Mouse (Mus musculus) lung, postnatal 14 days (tissue): ENCODE results near the gene Pcdh19.
"Not testable (repeated sequence)": the region's sequence is repeated elsewhere in the genome, so short reads cannot be mapped to it uniquely, and the experiment has no call there.

ENCODE experiments used
- DNase-seq: peaks from one replicate; pipeline ENCODE4 v3.0.0; 2021

The Pcdh19 gene

DNA sequence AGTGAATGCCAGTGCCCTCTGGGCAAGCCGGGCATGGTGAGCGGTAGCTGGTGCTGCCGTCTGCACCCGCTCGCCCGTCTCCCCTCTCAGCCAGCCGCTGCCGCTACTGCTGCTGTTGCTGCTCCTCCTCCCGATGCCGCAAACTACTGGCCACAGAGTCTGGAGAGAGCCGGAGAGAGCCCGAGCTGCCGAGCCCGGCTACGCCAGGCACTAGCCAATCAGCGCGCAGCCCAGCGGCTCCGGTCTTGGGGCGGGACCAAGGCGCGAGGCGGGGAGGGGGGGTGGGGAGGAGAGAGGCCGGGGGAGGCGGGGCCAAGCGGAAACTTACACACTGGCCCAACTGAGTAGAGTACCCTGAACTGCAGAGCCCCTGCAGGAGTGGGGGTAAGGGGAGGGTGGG is at the start of gene Pcdh19:
Pcdh19 (minus strand) TSS at position 148 of the 400 bp plus-strand sequence.
- DNase-seq: peak; percentile 73

DNA sequence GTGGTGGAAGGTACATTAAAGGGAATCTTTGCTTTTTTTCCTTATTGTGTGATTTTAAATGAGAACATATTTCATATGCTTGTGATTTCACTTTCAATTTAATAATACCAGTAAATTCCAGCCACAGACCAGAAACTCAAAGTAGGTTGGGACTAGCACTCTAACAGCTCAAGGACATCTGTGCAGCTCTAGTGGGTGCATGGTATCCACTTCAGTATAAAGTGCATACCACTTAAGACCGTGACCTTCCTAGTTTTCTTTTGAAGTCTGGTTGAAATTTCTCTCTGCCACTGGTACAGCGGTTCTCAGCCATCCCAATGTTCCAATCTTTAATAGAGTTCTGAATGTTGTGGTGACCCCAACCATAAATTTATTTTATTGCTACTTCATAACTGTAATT is 47.1 kb upstream of the Pcdh19 start:
- DNase-seq: no peak

DNA sequence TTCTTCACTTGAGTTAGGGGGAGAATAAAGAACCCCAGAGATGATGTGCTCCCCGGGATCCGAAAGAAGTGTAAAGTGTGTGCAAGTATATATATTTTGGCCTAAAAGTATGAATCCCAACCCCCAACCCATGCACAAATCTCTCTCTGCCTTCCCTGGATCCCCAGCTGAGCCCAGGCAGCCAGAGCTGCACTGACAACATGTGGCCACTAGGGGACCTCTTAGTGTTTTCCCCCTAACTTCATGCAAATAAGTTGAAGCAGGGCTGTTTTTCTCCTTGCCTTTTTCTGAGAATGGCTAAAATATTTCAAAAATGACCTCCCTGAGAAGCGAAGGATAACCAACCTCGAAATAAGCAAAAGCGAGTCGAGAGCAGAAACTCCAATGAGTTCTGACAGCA is 46.2 kb upstream of the Pcdh19 start:
- DNase-seq: peak; percentile 44

DNA sequence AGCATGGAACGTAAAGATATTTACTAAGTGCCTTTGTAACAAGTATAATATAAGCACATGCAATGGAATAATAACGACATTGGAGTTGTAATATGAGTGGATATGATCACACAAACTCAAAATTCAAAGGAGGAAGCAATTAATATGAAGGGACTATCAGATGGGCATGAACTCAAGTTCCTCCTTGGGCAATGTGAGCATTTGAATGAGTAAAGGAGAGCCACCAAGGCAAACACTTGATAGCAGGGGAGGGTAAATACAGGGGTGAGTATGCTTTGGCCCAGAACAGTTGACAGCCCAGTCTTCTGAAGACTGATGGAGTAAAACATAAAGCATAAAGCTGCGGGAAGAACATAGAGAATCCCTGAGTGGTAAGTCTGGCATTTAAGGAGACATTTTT is 32.7 kb upstream of the Pcdh19 start:
- no peak for DNase-seq

DNA sequence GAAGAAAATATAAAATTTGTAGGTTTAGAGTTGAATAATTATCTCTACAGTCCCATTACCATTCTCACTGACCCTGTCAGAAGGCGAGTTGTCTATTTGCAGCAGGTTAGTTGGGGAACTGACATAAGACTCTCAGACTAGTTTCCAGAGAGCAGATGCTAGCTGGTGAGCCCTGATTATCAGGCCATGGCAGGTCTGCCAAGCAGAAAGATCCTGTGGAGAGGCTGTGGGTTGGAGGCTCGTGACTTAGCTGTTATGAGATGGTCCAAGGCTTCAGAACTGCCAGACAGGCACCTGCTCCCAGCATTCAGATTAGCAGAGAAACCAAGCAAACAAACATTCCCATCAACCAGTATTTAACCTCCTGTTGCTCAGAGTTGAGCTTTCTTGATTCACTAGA is 21.8 kb upstream of the Pcdh19 start:
- DNase-seq: no peak

DNA sequence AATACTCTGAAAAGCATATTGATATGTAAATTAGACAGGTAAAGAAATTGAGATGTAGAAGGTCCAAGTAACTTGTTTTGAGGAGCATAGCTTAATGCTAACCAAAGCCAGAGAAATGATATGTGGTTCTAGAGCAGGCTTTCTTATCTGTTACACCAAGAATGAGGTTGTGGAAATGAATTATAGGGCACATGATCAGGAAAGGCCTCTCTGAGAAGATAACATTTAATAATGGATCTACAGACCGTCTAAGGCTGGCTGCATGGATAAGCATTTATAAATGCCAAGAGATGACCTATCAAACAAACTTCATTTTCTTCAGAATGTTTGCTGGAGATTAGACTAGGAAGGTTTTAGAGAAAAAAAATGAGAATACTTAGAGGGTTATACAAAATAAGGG is 14.1 kb upstream of the Pcdh19 start:
- DNase-seq: no peak

DNA sequence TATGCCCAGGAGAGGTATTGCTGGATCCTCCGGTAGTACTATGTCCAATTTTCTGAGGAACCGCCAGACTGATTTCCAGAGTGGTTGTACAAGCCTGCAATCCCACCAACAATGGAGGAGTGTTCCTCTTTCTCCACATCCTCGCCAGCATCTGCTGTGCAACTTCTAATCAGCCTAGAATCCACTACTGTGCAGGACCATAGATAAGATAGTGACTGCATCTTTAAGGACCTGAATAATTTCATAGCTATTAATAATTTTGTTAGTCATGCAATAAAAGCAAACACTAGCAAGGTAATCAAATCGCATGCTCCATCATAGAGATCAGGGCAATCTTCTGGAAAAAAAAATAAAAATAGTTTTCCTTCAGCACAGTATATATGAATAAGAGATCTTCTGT is 9.1 kb upstream of the Pcdh19 start:
- DNase-seq: not testable (repeated sequence)

DNA sequence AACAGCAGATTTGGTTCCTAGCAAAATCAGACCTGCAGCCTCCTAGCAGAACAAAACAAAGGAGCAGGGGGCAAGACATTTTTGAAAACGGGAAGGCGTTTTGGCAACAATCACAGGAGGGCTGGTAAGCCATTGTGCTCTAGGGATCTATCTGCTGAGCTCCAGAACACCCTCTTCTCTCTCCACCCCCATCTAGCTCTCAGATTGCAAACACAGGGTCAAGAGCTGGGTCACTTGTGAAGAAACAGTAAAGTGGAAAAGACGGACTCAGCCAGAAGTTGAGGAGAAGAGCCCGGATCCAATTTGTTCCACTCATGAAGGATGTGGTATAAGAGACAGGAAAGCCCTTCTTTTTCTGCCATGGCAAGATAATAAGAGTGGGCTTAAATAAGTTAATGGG is 7.7 kb upstream of the Pcdh19 start:
- DNase-seq: no peak

DNA sequence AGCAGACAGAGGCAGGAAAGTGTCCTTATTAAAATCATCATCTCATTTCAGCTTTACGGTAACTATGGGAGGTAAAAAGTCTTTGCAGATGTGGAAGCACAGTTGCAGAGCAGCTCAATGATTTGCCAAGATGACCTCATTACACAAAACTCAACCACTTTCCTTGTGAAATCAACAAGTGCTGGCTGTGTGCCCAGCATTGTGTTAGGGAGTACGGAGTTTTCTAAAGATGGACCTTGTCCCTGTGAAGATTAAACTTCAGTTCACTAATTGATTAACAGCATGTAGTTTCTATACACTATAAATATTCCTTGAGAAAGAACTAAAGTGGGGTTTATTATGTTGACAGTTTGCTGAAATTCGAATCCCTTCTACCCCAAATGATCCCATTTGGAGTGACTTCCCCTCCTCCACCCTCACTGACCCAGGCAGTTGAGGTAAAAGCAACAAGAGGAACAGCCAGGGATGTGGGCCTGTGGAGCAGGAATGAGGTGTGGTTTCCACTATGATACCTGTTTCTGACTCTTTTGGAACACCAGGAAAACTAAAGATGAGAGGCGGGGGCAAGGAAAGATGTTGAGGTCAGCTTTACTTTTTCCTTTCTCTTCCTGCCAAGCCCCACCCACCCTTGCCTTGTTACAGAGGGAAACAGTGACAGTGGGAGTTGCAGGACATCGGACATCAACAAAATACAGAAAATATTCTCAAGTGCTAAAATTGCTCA is 4.4 kb upstream of the Pcdh19 start:
- DNase-seq: no peak

DNA sequence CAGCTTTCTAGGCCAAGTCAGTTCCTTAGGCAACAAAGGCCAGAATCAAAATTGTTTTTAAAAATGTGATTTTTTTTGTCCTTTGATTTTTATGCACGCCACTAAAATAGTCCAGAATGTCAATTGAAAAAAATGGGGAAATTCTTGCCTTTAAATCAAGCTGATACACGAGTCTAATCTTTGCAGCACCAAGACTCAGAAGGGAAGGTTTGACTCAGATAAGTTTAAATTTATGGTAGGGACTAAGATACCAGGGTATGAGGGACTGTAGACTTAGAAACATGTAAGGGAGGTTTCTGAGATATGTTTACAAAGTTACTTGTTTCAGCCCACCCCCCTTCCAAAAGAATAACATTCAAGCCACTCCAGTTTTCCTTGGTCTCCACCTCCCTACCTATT is 3.6 kb upstream of the Pcdh19 start:
- DNase-seq: no peak

DNA sequence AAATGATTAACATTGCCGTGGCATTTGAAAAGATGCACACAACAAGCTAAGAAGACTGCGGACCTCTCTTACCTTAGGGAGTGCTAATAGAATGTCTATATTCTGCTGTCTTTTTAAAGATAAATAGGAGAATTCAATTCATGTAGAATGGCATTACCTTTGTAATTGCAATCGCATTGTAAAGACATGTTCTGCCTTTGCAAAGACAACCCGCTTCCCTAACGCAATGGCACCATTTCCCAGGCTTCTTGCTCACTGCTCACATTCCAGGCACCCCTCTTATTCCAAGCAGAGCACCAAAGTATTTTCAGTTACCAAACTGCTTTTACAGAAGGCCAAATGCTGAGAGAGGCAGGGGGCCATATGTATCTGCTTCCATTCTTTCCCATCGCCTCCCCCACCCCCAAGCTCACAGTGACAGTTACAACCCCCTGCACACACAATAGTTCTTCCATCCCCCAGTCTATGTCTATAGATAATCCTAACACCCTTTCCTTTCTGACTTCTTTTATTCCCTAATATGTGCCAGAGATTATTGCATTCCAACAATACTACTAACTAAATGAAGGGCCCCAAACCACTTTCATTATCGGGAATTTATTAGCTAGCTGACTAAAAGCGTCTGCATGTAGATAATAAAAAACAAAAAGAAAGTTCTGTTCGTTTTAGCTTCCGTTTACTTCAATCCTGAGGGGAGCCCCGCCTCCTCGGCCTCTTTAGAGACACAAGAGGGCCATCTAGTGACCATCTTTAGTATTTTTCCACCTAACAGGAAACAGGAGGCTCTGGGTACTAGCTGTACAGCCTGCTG is 3.0 kb upstream of the Pcdh19 start:
- peak; percentile 46 for DNase-seq

DNA sequence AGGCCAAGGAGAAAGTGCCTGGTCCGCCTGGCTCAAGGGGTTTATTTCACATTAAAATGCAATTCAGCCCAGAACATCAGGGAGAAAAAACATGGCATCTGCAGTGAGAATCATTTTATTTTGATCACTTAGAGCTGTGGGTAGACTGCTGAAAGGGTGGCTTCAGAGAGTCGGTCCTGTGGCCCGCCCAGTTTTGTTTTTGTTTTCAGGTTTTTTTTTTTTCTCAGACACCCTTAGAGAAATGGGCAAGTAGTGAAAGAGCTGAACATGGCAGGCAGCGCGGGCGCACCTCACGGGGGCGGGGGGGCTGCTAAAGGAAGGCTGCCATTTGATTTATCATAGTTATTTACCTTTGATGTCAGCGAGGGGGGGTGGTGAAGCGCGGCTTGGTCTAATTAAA is 2.0 kb upstream of the Pcdh19 start:
- no peak for DNase-seq

DNA sequence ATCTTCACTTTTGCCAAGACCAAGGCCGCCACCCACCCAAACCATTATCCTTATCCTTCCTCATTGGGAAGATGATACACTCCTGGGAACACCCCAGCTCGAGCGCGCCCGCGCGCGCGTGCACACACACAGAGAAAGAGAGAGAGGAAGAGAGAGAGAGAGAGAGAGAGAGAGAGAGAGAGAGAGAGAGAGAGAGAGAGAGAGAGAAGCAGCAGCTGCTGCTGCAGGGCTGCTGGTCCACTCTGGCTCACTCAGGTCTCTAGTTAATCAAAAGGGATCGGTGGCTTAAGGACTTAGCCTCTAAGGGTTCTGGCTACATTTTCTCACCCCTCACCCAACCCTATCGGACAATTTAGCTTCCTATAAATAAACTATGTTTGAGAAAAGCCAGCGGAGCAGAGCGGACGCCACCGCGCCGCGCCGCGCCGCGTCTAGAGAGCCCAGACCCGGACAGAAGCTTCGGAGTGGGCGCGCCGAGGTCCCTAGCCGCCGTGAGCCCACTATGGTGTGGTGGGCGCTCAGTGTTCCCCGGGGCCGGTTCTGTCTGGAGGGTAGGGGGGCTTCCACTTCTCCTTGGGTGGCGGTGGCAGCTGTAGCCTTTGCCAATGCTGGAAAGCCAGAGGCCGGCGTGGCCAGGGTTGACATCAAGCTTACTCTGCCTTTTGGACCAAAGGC is 926 bp upstream of the Pcdh19 start:
- no peak for DNase-seq

DNA sequence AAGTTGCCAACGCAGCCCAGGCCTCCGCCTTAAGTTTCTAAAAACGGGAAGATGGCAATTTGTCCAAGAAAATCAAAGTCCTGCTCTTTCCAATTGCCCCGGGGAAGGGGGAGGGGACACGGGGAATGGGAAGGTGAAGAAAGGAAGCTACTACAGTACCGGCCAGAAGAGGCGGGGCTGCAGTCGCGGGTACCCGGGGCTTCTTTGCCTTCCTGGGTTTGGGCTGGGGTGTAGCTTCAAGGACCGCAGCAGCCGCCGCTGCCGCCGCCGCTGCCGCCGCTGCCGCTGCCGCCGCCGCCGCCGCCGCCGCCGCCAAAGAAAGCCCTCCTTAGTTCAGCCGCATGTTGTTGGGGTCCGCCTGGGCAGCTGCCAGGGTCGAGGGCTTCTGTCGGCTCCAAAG is 631 bp downstream of the Pcdh19 start:
- DNase-seq: no peak

DNA sequence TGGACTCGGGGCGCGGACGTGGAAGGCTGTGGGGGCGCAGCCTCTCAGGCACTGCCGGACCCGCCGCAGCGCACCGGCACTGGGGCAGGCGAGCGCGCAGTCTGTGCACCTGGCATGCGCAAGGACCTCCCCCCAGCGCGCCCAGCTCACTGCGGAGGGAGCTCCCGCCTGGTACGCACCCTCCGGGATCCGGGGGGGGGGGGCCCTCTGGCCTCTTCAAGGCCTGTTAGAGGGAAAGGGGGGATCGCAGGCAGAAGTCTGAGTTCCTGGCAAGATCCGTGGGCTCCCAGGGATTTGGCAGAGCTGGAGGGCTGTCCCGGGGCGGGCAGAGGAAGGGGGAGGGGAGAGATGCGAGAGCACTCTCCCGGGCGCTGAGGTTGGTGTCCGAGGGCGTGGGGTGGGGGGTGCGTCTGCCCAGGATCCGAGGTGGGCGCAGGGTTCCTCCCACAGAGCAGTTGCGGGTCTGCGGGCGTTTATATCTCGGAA is 1.1 kb downstream of the Pcdh19 start:
- no peak for DNase-seq

DNA sequence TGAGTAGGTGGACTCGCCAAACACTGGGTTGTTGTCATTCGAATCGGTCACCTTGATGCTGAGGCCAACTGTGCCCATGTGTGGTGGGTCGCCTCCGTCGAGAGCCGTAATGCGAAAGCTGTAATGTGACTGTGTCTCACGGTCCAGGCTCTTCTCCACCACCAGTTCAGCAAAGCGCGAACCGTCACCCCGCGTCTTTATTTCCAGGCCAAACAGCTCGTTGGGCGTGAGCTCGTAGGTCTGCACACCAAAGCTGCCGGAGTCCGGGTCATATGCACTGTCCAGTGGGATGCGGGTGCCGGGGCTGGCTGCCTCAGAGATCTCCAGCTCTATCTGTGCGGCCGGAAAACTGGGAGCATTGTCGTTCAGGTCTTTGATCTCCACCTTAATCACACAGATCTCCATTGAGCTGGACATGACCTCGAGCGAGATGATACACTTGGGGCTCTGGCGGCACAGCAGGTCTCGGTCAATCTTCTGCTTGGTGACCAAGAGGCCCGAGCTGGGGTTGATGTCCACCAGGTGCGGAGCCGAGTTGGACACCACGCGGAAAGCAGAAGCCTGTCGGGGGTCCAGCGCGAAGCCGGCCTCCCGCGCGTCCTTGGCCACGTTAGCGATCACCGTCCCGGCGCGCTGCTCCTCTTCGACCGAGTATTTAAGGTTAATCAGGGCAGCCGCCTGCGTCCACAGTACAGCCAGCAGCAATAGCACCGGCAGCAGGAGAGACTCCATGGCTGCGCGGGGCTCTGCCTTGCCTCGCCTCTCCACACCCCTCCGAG is 2.1 kb downstream of the Pcdh19 start:
- no peak for DNase-seq

DNA sequence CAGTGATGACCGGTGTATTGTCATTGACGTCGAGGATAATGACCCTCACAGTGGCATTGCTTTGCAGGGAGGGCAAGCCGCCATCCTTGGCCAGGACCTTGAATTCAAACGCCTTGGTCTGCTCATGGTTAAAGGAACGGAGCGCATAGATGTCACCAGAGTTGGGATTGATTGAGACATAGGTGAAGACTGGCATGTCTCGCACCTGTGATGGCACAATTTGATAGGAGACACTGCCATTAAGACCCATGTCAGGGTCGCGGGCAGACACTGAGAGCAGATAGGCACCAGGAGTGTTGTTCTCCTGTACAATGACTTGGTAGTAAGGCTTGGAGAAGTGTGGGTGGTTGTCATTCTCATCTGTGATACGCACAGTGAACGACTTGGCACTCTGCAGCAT is 3.2 kb downstream of the Pcdh19 start:
- no peak for DNase-seq

DNA sequence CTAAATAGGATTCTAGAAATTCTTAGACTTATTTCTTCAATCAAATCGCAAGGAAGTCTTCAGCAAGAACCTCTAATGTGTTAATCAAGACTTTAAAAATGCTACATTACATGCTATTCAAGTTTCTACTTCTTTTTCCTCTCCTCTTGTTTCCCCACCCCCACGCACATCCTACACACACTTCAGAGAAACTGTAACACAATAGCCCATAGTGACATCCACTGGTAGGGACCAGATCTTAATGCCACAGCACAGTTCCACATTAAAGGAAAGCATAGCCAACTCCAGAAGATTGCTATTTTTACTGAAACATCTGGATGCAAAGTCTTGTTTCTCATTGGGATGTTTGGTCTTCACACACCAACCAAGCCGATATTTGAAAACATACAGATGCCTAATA is 4.8 kb downstream of the Pcdh19 start:
- no peak for DNase-seq

DNA sequence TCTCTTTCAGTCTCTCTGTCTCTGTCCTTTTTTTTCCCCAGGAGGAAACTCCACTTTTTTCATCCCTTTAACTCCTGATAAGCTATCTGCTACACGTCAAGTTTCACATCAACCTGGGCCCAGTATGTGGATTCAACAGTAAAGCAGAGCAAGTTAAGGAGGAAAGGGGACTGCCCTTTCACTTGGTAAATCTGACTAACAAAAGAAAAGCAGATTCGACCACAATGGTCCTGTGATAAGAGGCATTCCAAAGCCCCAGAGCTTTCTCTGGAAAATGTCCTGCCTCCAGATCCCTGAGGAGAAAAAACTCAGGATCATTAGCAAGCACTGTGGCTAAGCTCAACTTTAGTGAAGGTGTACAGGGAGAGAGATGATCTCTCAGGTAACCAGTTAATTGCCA is 13.7 kb downstream of the Pcdh19 start:
- DNase-seq: no peak

DNA sequence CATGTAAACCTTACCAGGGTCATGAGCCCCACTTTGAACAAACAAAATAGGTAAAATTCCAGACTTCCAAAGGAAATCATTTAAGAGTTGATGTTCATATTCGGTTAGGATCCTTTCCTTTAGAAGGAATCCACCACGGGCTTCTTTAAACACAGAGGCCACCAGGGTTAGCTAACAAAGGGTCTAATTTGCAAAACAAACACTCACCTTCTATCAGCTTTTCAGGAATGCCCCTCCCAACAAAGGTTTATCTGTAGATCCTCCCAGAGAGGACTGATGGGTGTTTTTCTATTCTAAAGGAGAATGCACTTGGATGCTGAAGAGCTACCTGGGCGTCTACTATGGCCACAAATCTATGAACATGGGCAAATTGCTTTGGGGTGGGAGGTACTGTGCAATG is 15.0 kb downstream of the Pcdh19 start:
- no peak for DNase-seq

DNA sequence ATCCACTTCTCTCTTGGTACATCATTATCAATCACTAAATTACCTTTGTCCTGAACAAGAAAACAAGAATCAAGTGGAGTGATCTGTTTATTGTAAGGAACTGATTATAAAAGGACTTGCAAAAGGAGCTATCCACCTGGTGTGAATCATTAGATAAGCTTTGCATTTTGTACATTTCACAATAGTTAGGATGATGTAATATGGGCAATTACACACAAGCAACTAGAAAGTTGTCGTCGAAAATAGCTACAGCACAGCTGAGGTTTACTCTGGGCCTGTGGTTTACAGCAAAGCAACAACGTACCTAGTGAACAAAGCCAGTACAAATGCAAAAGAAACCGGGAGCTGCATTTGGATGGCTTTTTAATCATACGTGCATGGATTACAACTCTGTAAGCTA is 28.7 kb downstream of the Pcdh19 start:
- DNase-seq: no peak

DNA sequence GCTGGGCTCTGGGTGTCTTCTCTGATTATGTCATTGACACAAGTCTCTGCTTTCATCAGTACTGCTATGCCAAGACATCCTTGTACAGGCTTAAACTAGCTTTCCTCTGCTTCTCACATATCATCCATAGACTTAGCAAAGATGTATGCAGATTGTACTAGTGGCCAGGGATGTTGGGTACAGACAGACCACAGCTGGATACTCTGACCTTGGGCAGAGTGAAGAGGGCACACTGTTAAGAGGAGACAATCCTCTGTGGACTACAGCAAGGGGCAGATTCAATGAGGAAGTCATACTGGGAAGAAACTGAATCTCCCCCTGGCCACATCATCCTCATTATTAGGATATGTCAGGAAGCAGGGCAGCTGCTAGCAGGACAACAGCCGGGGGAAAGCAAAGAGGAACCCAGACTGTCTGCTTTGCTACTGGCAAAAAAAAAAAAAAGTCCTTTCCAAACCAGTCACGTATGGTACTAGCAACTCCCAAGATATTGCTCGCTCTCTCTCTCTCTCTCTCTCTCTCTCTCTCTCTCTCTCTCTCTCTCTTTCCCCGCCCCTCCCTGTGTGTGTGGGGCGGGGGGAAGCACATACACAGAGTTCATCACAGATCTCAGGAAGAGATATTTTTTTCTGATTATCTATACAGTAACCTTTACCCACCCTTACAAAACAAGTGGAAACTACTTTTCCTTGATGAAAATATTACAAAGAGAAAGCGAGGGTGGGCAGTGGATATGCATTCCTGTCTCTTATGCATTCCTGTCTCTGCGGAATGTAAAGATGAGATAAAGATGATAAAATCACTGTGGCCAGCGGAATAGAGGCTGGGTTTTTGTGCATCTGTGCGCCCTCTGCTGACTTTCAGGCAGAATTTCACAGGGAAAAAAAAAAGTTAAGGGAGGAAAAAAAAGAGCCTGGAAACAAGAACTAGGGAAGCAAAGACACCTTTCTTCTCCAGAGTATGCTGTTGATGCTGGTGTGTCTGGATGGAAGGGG is 31.2 kb downstream of the Pcdh19 start:
- no peak for DNase-seq
